Mouse (Mus musculus) midbrain, embryonic 13.5 days (tissue): ENCODE results near the gene Sprr2a3. TPM values are rescaled to one million over a fixed set of nuclear protein-coding genes. Genes with fewer than 3 reads are reported as not detected.
"Not testable (repeated sequence)": the region's sequence is repeated elsewhere in the genome, so short reads cannot be mapped to it uniquely, and the experiment has no call there.

ENCODE experiments used
- ATAC-seq: fragments of 200-750 bp; cut with Nextera tagmentation; 2 replicates; pipeline ENCODE4 v1.8.0; 2017; ENCODE audit warnings: mild to moderate bottlenecking, moderate TSS enrichment, moderate library complexity
- H3K27ac ChIP-seq: fragments of 300-500 bp; sonication (generic); 2 replicates; pipeline ENCODE4 v1.5.1; 2015; ENCODE audit warnings: inconsistent platforms, mild to moderate bottlenecking, moderate library complexity
- H3K27me3 ChIP-seq: fragments of 300-500 bp; sonication (generic); 2 replicates; pipeline ENCODE4 v1.6.1; 2015; ENCODE audit warnings: mild to moderate bottlenecking, inconsistent platforms
- H3K36me3 ChIP-seq: fragments of 300-500 bp; sonication (generic); 2 replicates; pipeline ENCODE4 v1.6.1; 2015; ENCODE audit warnings: mild to moderate bottlenecking, inconsistent platforms
- H3K4me1 ChIP-seq: fragments of 300-500 bp; sonication (generic); replicated peaks from 2 replicates; pipeline ENCODE4 v1.6.1; 2015; ENCODE audit warnings: inconsistent platforms
- H3K4me2 ChIP-seq: fragments of 300-500 bp; sonication (generic); replicated peaks from 2 replicates; pipeline ENCODE4 v1.6.1; 2015; ENCODE audit warnings: moderate library complexity, mild to moderate bottlenecking, inconsistent platforms
- H3K4me3 ChIP-seq: fragments of 300-500 bp; sonication (generic); replicated peaks from 2 replicates; pipeline ENCODE4 v1.5.1; 2015; ENCODE audit warnings: mild to moderate bottlenecking, inconsistent platforms
- H3K9ac ChIP-seq: fragments of 300-500 bp; sonication (generic); replicated peaks from 2 replicates; pipeline ENCODE4 v1.6.1; 2015; ENCODE audit warnings: mild to moderate bottlenecking, inconsistent platforms
- H3K9me3 ChIP-seq: fragments of 300-500 bp; sonication (generic); 2 replicates; pipeline ENCODE4 v1.6.1; 2016; ENCODE audit warnings: mild to moderate bottlenecking, inconsistent platforms
- WGBS: fragments of 180-500 bp; shearing (Covaris S2); methylation state at CpG from one replicate; pipeline ENCODE4 v1.1.7; 2015; 5-methylcytosine and 5-hydroxymethylcytosine counted together
- polyA plus RNA-seq: library from polyadenylated mRNA; unstranded; fragments of >200 nt; fragmentation: Nextera tagmentation; extraction: Ambion mirVana; gene quantifications from 2 replicates; pipeline ENCODE4 v1.2.1, GENCODE M21; 2015

Gene Sprr2a3
- polyA plus RNA-seq, 1 experiment from 2014 or later: not detected

GRCm38 (mm10) chr3:92274018-92274417 is 11.2 kb upstream of the Sprr2a3 start:
- H3K4me2 ChIP-seq, H3K27me3 ChIP-seq, H3K4me1 ChIP-seq, H3K9me3 ChIP-seq, H3K4me3 ChIP-seq, H3K27ac ChIP-seq, H3K36me3 ChIP-seq, H3K9ac ChIP-seq, ATAC-seq: not testable (repeated sequence)
- WGBS: no CpG with 5 or more reads among the region's 1 CpGs

GRCm38 (mm10) chr3:92279663-92280062 is 5.6 kb upstream of the Sprr2a3 start:
- not testable (repeated sequence) for H3K4me3 ChIP-seq, H3K27me3 ChIP-seq, H3K9me3 ChIP-seq, H3K9ac ChIP-seq, H3K4me2 ChIP-seq, H3K36me3 ChIP-seq, H3K27ac ChIP-seq, ATAC-seq, H3K4me1 ChIP-seq

GRCm38 (mm10) chr3:92280963-92281606 is 4.1 kb upstream of the Sprr2a3 start:
- WGBS: 95% methylated on average over 5 of the region's 12 CpGs
- not testable (repeated sequence) for H3K36me3 ChIP-seq, H3K4me1 ChIP-seq, H3K27me3 ChIP-seq, H3K4me3 ChIP-seq, ATAC-seq, H3K9ac ChIP-seq, H3K9me3 ChIP-seq, H3K27ac ChIP-seq, H3K4me2 ChIP-seq

- WGBS: 63% methylated on average over 3 of the region's 6 CpGs
- H3K9ac ChIP-seq: not testable (repeated sequence)
Observed at GRCm38 (mm10) chr3:92288489-92288888, 3.3 kb downstream of the Sprr2a3 start.

GRCm38 (mm10) chr3:92307406-92307805 is 22.2 kb downstream of the Sprr2a3 start:
- no peaks in the 10 kb centered on the region for H3K27me3 ChIP-seq
- H3K9me3 ChIP-seq: no peaks in the 10 kb centered on the region
- H3K4me3 ChIP-seq: no peak overlapping the region
- H3K9ac ChIP-seq: no peak overlapping the region
- H3K4me1 ChIP-seq: no peaks in the 10 kb centered on the region
- no peak for ATAC-seq
- no peak overlapping the region for H3K27ac ChIP-seq
- no peaks in the 10 kb centered on the region for H3K36me3 ChIP-seq
- WGBS: 100% methylated on average over 1 of the region's 1 CpGs
- H3K4me2 ChIP-seq: no peak overlapping the region

More at GRCm38 (mm10) chr3:92288489-92288888, 3.3 kb downstream of the Sprr2a3 start:
- not testable (repeated sequence) for H3K9me3 ChIP-seq, H3K4me2 ChIP-seq, H3K27me3 ChIP-seq, H3K4me1 ChIP-seq, H3K27ac ChIP-seq, H3K4me3 ChIP-seq, H3K36me3 ChIP-seq, ATAC-seq

GRCm38 (mm10) chr3:92316320-92316719 is 31.1 kb downstream of the Sprr2a3 start, which contains the start of gene Sprr2b:
TSS of gene Sprr2b (plus strand) at chr3:92316620.
- Histone ChIP-seq H3K4me2 (no peak within 1 kb of the TSS), H3K4me1 (no peaks in the 10 kb centered on the region), H3K27ac (no peak within 1 kb of the TSS), H3K9ac (no peak within 1 kb of the TSS), H3K36me3 (no peaks in the 10 kb centered on the region), H3K4me3 (no peak within 1 kb of the TSS), H3K27me3 (no peaks in the 10 kb centered on the region), H3K9me3 (no peaks in the 10 kb centered on the region)
- 79% methylated on average over 2 of the region's 2 CpGs for WGBS
- ATAC-seq: no peak

GRCm38 (mm10) chr3:92317384-92317783 is 32.2 kb downstream of the Sprr2a3 start:
- H3K9ac ChIP-seq: no peak overlapping the region
- ATAC-seq: no peak
- H3K9me3 ChIP-seq: no peaks in the 10 kb centered on the region
- H3K27ac ChIP-seq: no peak overlapping the region
- H3K4me3 ChIP-seq: no peak overlapping the region
- H3K27me3 ChIP-seq: no peaks in the 10 kb centered on the region
- no peaks in the 10 kb centered on the region for H3K4me1 ChIP-seq
- H3K36me3 ChIP-seq: no peaks in the 10 kb centered on the region
- no peak overlapping the region for H3K4me2 ChIP-seq
- WGBS: 59% methylated on average over 2 of the region's 2 CpGs

GRCm38 (mm10) chr3:92336278-92336677 is 51.1 kb downstream of the Sprr2a3 start:
- Histone ChIP-seq H3K9ac (no peak overlapping the region), H3K27me3 (no peaks in the 10 kb centered on the region), H3K4me3 (no peak overlapping the region), H3K36me3 (no peaks in the 10 kb centered on the region), H3K27ac (no peak overlapping the region), H3K9me3 (no peaks in the 10 kb centered on the region), H3K4me1 (no peaks in the 10 kb centered on the region), H3K4me2 (no peak overlapping the region)
- no peak for ATAC-seq
- WGBS: 85% methylated on average over 1 of the region's 1 CpGs

GRCm38 (mm10) chr3:92338840-92339239 is 53.6 kb downstream of the Sprr2a3 start, which contains the start of gene Sprr2d:
TSS of gene Sprr2d (plus strand) at chr3:92339140.
- H3K4me1 ChIP-seq: no peaks in the 10 kb centered on the region
- no peaks in the 10 kb centered on the region for H3K27me3 ChIP-seq
- H3K9ac ChIP-seq: no peak within 1 kb of the TSS
- H3K27ac ChIP-seq: no peak within 1 kb of the TSS
- 95% methylated on average over 5 of the region's 5 CpGs for WGBS
- H3K36me3 ChIP-seq: no peaks in the 10 kb centered on the region
- no peak within 1 kb of the TSS for H3K4me3 ChIP-seq
- H3K4me2 ChIP-seq: no peak within 1 kb of the TSS
- H3K9me3 ChIP-seq: no peaks in the 10 kb centered on the region
- ATAC-seq: no peak

Other genes with a start within 250 kb of the Sprr2a3 start
- 2.5 and 3.7 TPM in 2 replicates for gene Lor, start 202.3 kb upstream of the Sprr2a3 start, polyA plus RNA-seq
- not detected in 2 replicates for gene Prr9, start 161.5 kb upstream of the Sprr2a3 start, polyA plus RNA-seq
- gene Lelp1, start 142.7 kb upstream of the Sprr2a3 start, polyA plus RNA-seq: not detected in 2 replicates
- gene Sprr2a1, start 69.6 kb upstream of the Sprr2a3 start, polyA plus RNA-seq: not detected in 2 replicates
- gene Sprr2a2, start 69.5 kb upstream of the Sprr2a3 start, polyA plus RNA-seq: not detected in 2 replicates
- gene Sprr2b, start 31.2 kb downstream of the Sprr2a3 start, polyA plus RNA-seq: not detected in 2 replicates
- not detected in 2 replicates for gene Sprr2d, start 53.7 kb downstream of the Sprr2a3 start, polyA plus RNA-seq
- not detected in 2 replicates for gene Sprr2e, start 66.7 kb downstream of the Sprr2a3 start, polyA plus RNA-seq
- gene Sprr2f, start 79.8 kb downstream of the Sprr2a3 start, polyA plus RNA-seq: not detected in 2 replicates
- not detected in 2 replicates for gene Sprr2h, start 100.3 kb downstream of the Sprr2a3 start, polyA plus RNA-seq
- gene Sprr2i, start 122.6 kb downstream of the Sprr2a3 start, polyA plus RNA-seq: not detected in 2 replicates
- not detected in 2 replicates for gene Sprr2j-ps, start 132.7 kb downstream of the Sprr2a3 start, polyA plus RNA-seq
- gene Gm9774, start 144.0 kb downstream of the Sprr2a3 start, polyA plus RNA-seq: 9.8 and 12.0 TPM in 2 replicates
- gene Sprr2k, start 147.2 kb downstream of the Sprr2a3 start, polyA plus RNA-seq: not detected in 2 replicates
- gene Sprr1b, start 153.4 kb downstream of the Sprr2a3 start, polyA plus RNA-seq: not detected in 2 replicates
- not detected in 2 replicates for gene Sprr3, start 173.3 kb downstream of the Sprr2a3 start, polyA plus RNA-seq
- gene Sprr1a, start 200.5 kb downstream of the Sprr2a3 start, polyA plus RNA-seq: not detected in 2 replicates
- not detected in 2 replicates for gene Sprr4, start 215.1 kb downstream of the Sprr2a3 start, polyA plus RNA-seq
- not detected in 2 replicates for gene 2310046K23Rik, start 249.1 kb downstream of the Sprr2a3 start, polyA plus RNA-seq